Mouse (Mus musculus): ENCODE results near the gene Ppp1r3d. TPM values are rescaled to one million over a fixed set of nuclear protein-coding genes. Genes with fewer than 3 reads are reported as not detected.

Gene Ppp1r3d
- polyA plus RNA-seq, 1 experiment from 2014 or later, result 1.9 TPM

- no peaks in the 10 kb centered on the region for H3K27me3 ChIP-seq
- H3K36me3 ChIP-seq, result no peaks in the 10 kb centered on the region
- no peaks in the 10 kb centered on the region for H3K9me3 ChIP-seq
- H3K4me1 ChIP-seq, result no peaks in the 10 kb centered on the region
- no peak overlapping the region for H3K9ac ChIP-seq (replicated peaks)
- 90% methylated on average over 4 of the region's 4 CpGs for WGBS
- no peak overlapping the region for H3K4me2 ChIP-seq (replicated peaks)
- no peak overlapping the region for H3K4me3 ChIP-seq
- no peak for ATAC-seq (replicated peaks)
- H3K27ac ChIP-seq (replicated peaks), result no peak overlapping the region
These were observed 14.4 kb upstream of the Ppp1r3d start for GRCm38 (mm10) chr2:178428676-178429075.

- H3K9me3 ChIP-seq, result no peaks in the 10 kb centered on the region
- no peaks in the 10 kb centered on the region for H3K4me1 ChIP-seq
- no peaks in the 10 kb centered on the region for H3K36me3 ChIP-seq
- H3K27me3 ChIP-seq, result no peaks in the 10 kb centered on the region
- WGBS, result 88% methylated on average over 9 of the region's 9 CpGs
- H3K9ac ChIP-seq (replicated peaks), result no peak overlapping the region
- H3K27ac ChIP-seq (replicated peaks), result no peak overlapping the region
- no peak overlapping the region for H3K4me2 ChIP-seq (replicated peaks)
- no peak for ATAC-seq (replicated peaks)
- H3K4me3 ChIP-seq, result no peak overlapping the region
These were observed 13.9 kb upstream of the Ppp1r3d start for GRCm38 (mm10) chr2:178428183-178428582.

GRCm38 (mm10) chr2:178427181-178427580 is 12.9 kb upstream of the Ppp1r3d start:
- WGBS, result 84% methylated on average over 5 of the region's 5 CpGs
- Histone ChIP-seq H3K27ac (replicated peaks) (no peak overlapping the region), H3K4me3 (no peak overlapping the region), H3K4me1 (no peaks in the 10 kb centered on the region), H3K9ac (replicated peaks) (no peak overlapping the region), H3K9me3 (no peaks in the 10 kb centered on the region), H3K4me2 (replicated peaks) (no peak overlapping the region), H3K36me3 (no peaks in the 10 kb centered on the region), H3K27me3 (no peaks in the 10 kb centered on the region)
- 0 out of 2 replicates have a peak, but pooled peaks have one; percentile 8 for ATAC-seq (replicated peaks)

GRCm38 (mm10) chr2:178426229-178426628 is 12.0 kb upstream of the Ppp1r3d start:
- Histone ChIP-seq H3K27me3 (no peaks in the 10 kb centered on the region), H3K4me1 (no peaks in the 10 kb centered on the region), H3K27ac (replicated peaks) (no peak overlapping the region), H3K4me2 (replicated peaks) (no peak overlapping the region), H3K36me3 (no peaks in the 10 kb centered on the region), H3K9ac (replicated peaks) (no peak overlapping the region), H3K9me3 (no peaks in the 10 kb centered on the region), H3K4me3 (no peak overlapping the region)
- no peak for ATAC-seq (replicated peaks)
- WGBS, result 38% methylated on average over 4 of the region's 4 CpGs

- H3K27me3 ChIP-seq, result no peaks in the 10 kb centered on the region
- H3K27ac ChIP-seq (replicated peaks), result no peak overlapping the region
- no peak overlapping the region for H3K9ac ChIP-seq (replicated peaks)
- no peaks in the 10 kb centered on the region for H3K36me3 ChIP-seq
- no peaks in the 10 kb centered on the region for H3K4me1 ChIP-seq
- ATAC-seq (replicated peaks), result no peak
- H3K4me3 ChIP-seq, result no peak overlapping the region
- no peak overlapping the region for H3K4me2 ChIP-seq (replicated peaks)
- no peaks in the 10 kb centered on the region for H3K9me3 ChIP-seq
- 82% methylated on average over 5 of the region's 5 CpGs for WGBS
These were observed 9.0 kb upstream of the Ppp1r3d start for GRCm38 (mm10) chr2:178423223-178423622.

- no peaks in the 10 kb centered on the region for H3K9me3 ChIP-seq
- H3K27me3 ChIP-seq, result no peaks in the 10 kb centered on the region
- H3K4me2 ChIP-seq (replicated peaks), result no peak overlapping the region
- WGBS, result 53% methylated on average over 3 of the region's 3 CpGs
- H3K36me3 ChIP-seq, result no peaks in the 10 kb centered on the region
- no peak for ATAC-seq (replicated peaks)
- no peaks in the 10 kb centered on the region for H3K4me1 ChIP-seq
- no peak overlapping the region for H3K4me3 ChIP-seq
- H3K9ac ChIP-seq (replicated peaks), result no peak overlapping the region
- no peak overlapping the region for H3K27ac ChIP-seq (replicated peaks)
These were observed 7.9 kb upstream of the Ppp1r3d start for GRCm38 (mm10) chr2:178422186-178422585.

- no peak for ATAC-seq (replicated peaks)
- no peaks in the 10 kb centered on the region for H3K4me1 ChIP-seq
- no peaks in the 10 kb centered on the region for H3K36me3 ChIP-seq
- no peak overlapping the region for H3K9ac ChIP-seq (replicated peaks)
- H3K27ac ChIP-seq (replicated peaks), result no peak overlapping the region
- no peaks in the 10 kb centered on the region for H3K27me3 ChIP-seq
- WGBS, result 61% methylated on average over 6 of the region's 6 CpGs
- no peaks in the 10 kb centered on the region for H3K9me3 ChIP-seq
- H3K4me3 ChIP-seq, result no peak overlapping the region
- no peak overlapping the region for H3K4me2 ChIP-seq (replicated peaks)
These were observed 7.3 kb upstream of the Ppp1r3d start for GRCm38 (mm10) chr2:178421603-178422002.

GRCm38 (mm10) chr2:178420576-178420975 is 6.3 kb upstream of the Ppp1r3d start:
- H3K27me3 ChIP-seq, result no peaks in the 10 kb centered on the region
- 87% methylated on average over 9 of the region's 9 CpGs for WGBS
- ATAC-seq (replicated peaks), result no peak

GRCm38 (mm10) chr2:178416970-178417369 is 2.7 kb upstream of the Ppp1r3d start:
- no peak overlapping the region for H3K4me3 ChIP-seq
- no peaks in the 10 kb centered on the region for H3K9me3 ChIP-seq
- H3K27me3 ChIP-seq, result 0 out of 2 replicates have a peak, but pooled peaks cover 10% of the 10 kb centered on the region
- no peaks in the 10 kb centered on the region for H3K36me3 ChIP-seq
- WGBS, result 67% methylated on average over 4 of the region's 4 CpGs
- no peak overlapping the region for H3K4me2 ChIP-seq (replicated peaks)
- H3K27ac ChIP-seq (replicated peaks), result no peak overlapping the region
- H3K9ac ChIP-seq (replicated peaks), result no peak overlapping the region
- peaks cover 21% of the 10 kb centered on the region for H3K4me1 ChIP-seq
- ATAC-seq (replicated peaks), result no peak

More at GRCm38 (mm10) chr2:178420576-178420975, 6.3 kb upstream of the Ppp1r3d start:
- H3K36me3 ChIP-seq, result no peaks in the 10 kb centered on the region
- no peaks in the 10 kb centered on the region for H3K9me3 ChIP-seq
- no peak overlapping the region for H3K4me2 ChIP-seq (replicated peaks)
- H3K27ac ChIP-seq (replicated peaks), result no peak overlapping the region
- no peaks in the 10 kb centered on the region for H3K4me1 ChIP-seq
- no peak overlapping the region for H3K4me3 ChIP-seq
- no peak overlapping the region for H3K9ac ChIP-seq (replicated peaks)

GRCm38 (mm10) chr2:178416427-178416826 is 2.2 kb upstream of the Ppp1r3d start:
- ATAC-seq (replicated peaks), result no peak
- no peak overlapping the region for H3K4me2 ChIP-seq (replicated peaks)
- 80% methylated on average over 13 of the region's 13 CpGs for WGBS

GRCm38 (mm10) chr2:178415150-178415448 is 827 bp upstream of the Ppp1r3d start:
- peak overlapping the region; percentile 76 for H3K4me3 ChIP-seq
- ATAC-seq (replicated peaks), result peak; percentile 74
- H3K9ac ChIP-seq (replicated peaks), result peak overlapping the region; percentile 60; the same call in 1 of the 2 replicates
- no peaks in the 10 kb centered on the region for H3K9me3 ChIP-seq
- peaks cover 21% of the 10 kb centered on the region for H3K4me1 ChIP-seq
- peak overlapping the region; percentile 100 for H3K4me2 ChIP-seq (replicated peaks)
- peak overlapping the region; percentile 77 for H3K27ac ChIP-seq (replicated peaks)
- 0 out of 2 replicates have a peak, but pooled peaks cover 13% of the 10 kb centered on the region for H3K27me3 ChIP-seq
- no peaks in the 10 kb centered on the region for H3K36me3 ChIP-seq
- 22% methylated on average over 3 of the region's 3 CpGs for WGBS

More at GRCm38 (mm10) chr2:178416427-178416826, 2.2 kb upstream of the Ppp1r3d start:
- Histone ChIP-seq H3K36me3 (no peaks in the 10 kb centered on the region), H3K4me3 (no peak overlapping the region), H3K9me3 (no peaks in the 10 kb centered on the region), H3K4me1 (peaks cover 21% of the 10 kb centered on the region), H3K9ac (replicated peaks) (no peak overlapping the region), H3K27ac (replicated peaks) (no peak overlapping the region), H3K27me3 (0 out of 2 replicates have a peak, but pooled peaks cover 13% of the 10 kb centered on the region)

- ATAC-seq (replicated peaks), result peak; percentile 9
These were observed 601 bp downstream of the Ppp1r3d start for GRCm38 (mm10) chr2:178413481-178414260.

More at GRCm38 (mm10) chr2:178413481-178414260, 601 bp downstream of the Ppp1r3d start:
- Histone ChIP-seq H3K4me3 (peak overlapping the region; percentile 76), H3K4me1 (peaks cover 21% of the 10 kb centered on the region), H3K27me3 (0 out of 2 replicates have a peak, but pooled peaks cover 13% of the 10 kb centered on the region), H3K27ac (replicated peaks) (no peak overlapping the region), H3K36me3 (no peaks in the 10 kb centered on the region), H3K4me2 (replicated peaks) (peak overlapping the region; percentile 100), H3K9ac (replicated peaks) (peak overlapping the region; percentile 60), H3K9me3 (no peaks in the 10 kb centered on the region)
- 14% methylated on average over 75 of the region's 75 CpGs for WGBS

Data from forebrain, embryonic 15.5 days (tissue).